In genomic region chr3:93031450-93031849, GRCm38 (mm10) we compare ENCODE assay signal across 1 mouse cellular context.
TF ChIP-seq lines count a peak whose summit lies in the region.

No protein-coding gene starts in this region.

TF ChIP-seq in MEL, 35 proteins besides CTCF, POLR2A, EP300 and RAD21:
- TF ChIP-seq SMC3 (IDR thresholded peaks at IDR 0.05; ENCODE audit: low read depth, low read length): peak; percentile 54
- TF ChIP-seq ZKSCAN1 (IDR thresholded peaks at IDR 0.05; ENCODE audit: low read depth, low read length): no peak
- TF ChIP-seq ZC3H11A (IDR thresholded peaks at IDR 0.05; ENCODE audit: low read depth, low read length): peak; percentile 19; the same call in 1 of the 2 replicates
- no peak for TF ChIP-seq CHD2 (IDR thresholded peaks at IDR 0.05; ENCODE audit: low read length)
- TF ChIP-seq CHD1 (IDR thresholded peaks at IDR 0.05; ENCODE audit: low read depth, low read length): no peak
